Mouse (Mus musculus) urinary bladder, postnatal 10 days (tissue): ENCODE results near the gene 2900011O08Rik.

Source experiments
- DNase-seq: peaks from one replicate; pipeline ENCODE4 v3.0.0; 2022; ENCODE audit warnings: low spot score

Gene 2900011O08Rik

GRCm38 (mm10) chr16:14139106-14139505 is 152.7 kb downstream of the 2900011O08Rik start:
- DNase-seq: no peak

GRCm38 (mm10) chr16:14143298-14143697 is 156.9 kb downstream of the 2900011O08Rik start:
- DNase-seq: no peak

GRCm38 (mm10) chr16:14147712-14148111 is 161.3 kb downstream of the 2900011O08Rik start:
- no peak for DNase-seq
